Mouse (Mus musculus): ENCODE data around the gene 4930568D16Rik. TPM values are rescaled to one million over a fixed set of nuclear protein-coding genes. Genes with fewer than 3 reads are reported as not detected.

Gene 4930568D16Rik
- polyA plus RNA-seq, 1 experiment from 2014 or later, result not detected

DNA sequence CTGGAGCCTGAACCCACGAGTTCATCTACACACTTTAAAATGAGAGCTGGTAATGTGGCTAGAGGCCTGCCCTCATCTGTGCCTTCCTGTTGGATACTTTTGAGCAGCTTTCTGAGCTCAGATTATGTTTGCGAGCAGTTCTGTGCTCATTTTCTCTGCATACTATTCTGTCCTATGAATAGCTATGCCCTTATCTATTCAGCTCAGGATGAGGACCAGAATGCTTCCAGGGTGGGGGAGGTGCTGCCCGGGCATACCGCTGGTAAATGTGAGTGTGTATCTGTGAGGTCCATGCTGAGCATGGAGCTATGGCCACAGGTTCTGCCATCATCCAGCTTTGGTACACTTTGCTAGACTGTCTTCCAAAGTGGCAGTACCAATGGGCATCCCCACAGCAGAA is 49.9 kb downstream of the 4930568D16Rik start:
- no peaks in the 10 kb centered on the region for H3K27me3 ChIP-seq (ENCODE audit: low read depth, poor library complexity, severe bottlenecking)
- H3K36me3 ChIP-seq, result no peaks in the 10 kb centered on the region
- no peaks in the 10 kb centered on the region for H3K9me3 ChIP-seq (replicated peaks)
- H3K4me3 ChIP-seq, result no peak overlapping the region
- peaks cover 20% of the 10 kb centered on the region for H3K4me1 ChIP-seq
- no peak overlapping the region for H3K27ac ChIP-seq
- WGBS, result 85% methylated on average over 4 of the region's 4 CpGs
- no peak for DNase-seq (ENCODE audit: low spot score)

DNA sequence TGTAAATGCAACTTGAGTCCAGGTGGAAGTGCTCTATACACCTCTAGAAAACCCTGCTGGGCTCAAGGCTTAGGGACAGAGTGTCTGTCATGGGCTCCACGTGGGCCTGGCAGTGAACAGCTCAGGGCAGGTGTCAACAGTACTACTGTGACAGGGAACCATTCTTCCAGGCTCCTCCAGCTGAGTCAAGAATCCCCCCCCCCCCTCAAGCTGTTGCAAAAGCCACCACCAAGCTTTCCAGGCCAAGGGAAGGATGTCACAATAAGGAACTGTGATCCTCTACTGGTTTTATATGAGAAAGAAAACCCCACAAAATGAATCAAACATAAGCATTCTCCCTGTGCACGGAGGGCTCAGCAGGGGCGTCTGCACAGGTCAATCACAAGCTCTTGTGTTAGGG is 53.2 kb downstream of the 4930568D16Rik start:
- WGBS, result 60% methylated on average over 3 of the region's 3 CpGs
- no peak for DNase-seq (ENCODE audit: low spot score)
- H3K9me3 ChIP-seq (replicated peaks), result no peaks in the 10 kb centered on the region
- H3K4me3 ChIP-seq, result no peak overlapping the region
- no peaks in the 10 kb centered on the region for H3K36me3 ChIP-seq
- H3K4me1 ChIP-seq, result peaks cover 15% of the 10 kb centered on the region
- H3K27ac ChIP-seq, result 0 out of 2 replicates have a peak overlapping the region, but pooled peaks have one; percentile 4
- H3K27me3 ChIP-seq (ENCODE audit: low read depth, poor library complexity, severe bottlenecking), result no peaks in the 10 kb centered on the region

DNA sequence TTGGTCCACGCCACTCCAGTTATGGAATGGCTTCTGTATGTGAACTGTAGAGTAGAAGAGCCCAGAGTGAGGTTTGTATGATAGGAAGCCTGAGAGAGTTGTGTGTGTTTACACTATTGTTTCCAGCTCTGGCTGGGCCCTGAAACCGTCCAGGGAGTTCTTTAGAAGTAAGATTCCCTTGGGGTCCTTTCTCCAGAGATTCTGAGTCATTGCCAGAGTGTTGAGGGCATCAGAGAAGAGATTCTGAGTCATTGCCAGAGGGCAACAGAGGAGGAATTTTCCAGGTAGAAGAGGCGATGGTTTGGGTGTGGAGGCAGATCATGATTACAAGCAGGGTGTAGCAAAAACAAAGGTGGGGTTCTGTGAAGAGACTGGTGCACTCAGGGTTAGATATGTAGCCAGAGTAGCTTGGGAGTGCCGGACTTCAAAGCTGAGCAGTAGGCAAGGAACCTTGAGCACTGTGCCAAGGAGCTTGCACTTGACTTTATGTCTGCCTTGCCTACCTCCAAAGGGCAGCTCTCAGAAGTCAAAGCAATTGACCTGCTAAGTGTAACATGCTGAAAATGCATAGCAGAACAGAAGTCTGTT is 57.5 kb downstream of the 4930568D16Rik start:
- DNase-seq (ENCODE audit: low spot score), result no peak
- no peak overlapping the region for H3K27ac ChIP-seq
- no peaks in the 10 kb centered on the region for H3K36me3 ChIP-seq
- peaks cover 12% of the 10 kb centered on the region for H3K4me1 ChIP-seq
- H3K4me3 ChIP-seq, result no peak overlapping the region
- 89% methylated on average over 4 of the region's 4 CpGs for WGBS
- H3K27me3 ChIP-seq (ENCODE audit: low read depth, poor library complexity, severe bottlenecking), result no peaks in the 10 kb centered on the region
- no peaks in the 10 kb centered on the region for H3K9me3 ChIP-seq (replicated peaks)

- Histone ChIP-seq H3K27me3 (ENCODE audit: low read depth, poor library complexity, severe bottlenecking) (no peaks in the 10 kb centered on the region), H3K4me1 (no peaks in the 10 kb centered on the region), H3K36me3 (no peaks in the 10 kb centered on the region), H3K27ac (no peak overlapping the region), H3K4me3 (no peak overlapping the region), H3K9me3 (replicated peaks) (no peaks in the 10 kb centered on the region)
- DNase-seq (ENCODE audit: low spot score), result no peak
- WGBS, result 71% methylated on average over 1 of the region's 1 CpGs
Observed at GRCm38 (mm10) chr2:35308166-35308565, 59.4 kb downstream of the 4930568D16Rik start.

Other genes with a start within 250 kb of the 4930568D16Rik start
- gene Rab14, start 166.6 kb downstream of the 4930568D16Rik start, polyA plus RNA-seq (2016; fragmentation: Nextera tagmentation; extraction: Ambion mirVana), result 206 and 229 TPM in 2 replicates
- 9.5 and 19.7 TPM in 2 replicates for gene Gsn, start 111.3 kb downstream of the 4930568D16Rik start, polyA plus RNA-seq (2016; fragmentation: Nextera tagmentation; extraction: Ambion mirVana)
- gene Stom, start 30.8 kb downstream of the 4930568D16Rik start, polyA plus RNA-seq (2016; fragmentation: Nextera tagmentation; extraction: Ambion mirVana), result 10.2 and 10.3 TPM in 2 replicates
- gene 4930402F06Rik, start 29.4 kb upstream of the 4930568D16Rik start, polyA plus RNA-seq (2016; fragmentation: Nextera tagmentation; extraction: Ambion mirVana), result not detected in 2 replicates
- gene Ggta1, start 95.5 kb upstream of the 4930568D16Rik start, polyA plus RNA-seq (2016; fragmentation: Nextera tagmentation; extraction: Ambion mirVana), result 6.5 and 6.6 TPM in 2 replicates
- 44.0 and 49.7 TPM in 2 replicates for gene Dab2ip, start 190.5 kb upstream of the 4930568D16Rik start, polyA plus RNA-seq (2016; fragmentation: Nextera tagmentation; extraction: Ambion mirVana)

Data from limb, embryonic 10.5 days (tissue).